Mouse (Mus musculus): Measurements from ENCODE around the gene Gm45140. TPM values are rescaled to one million over a fixed set of nuclear protein-coding genes. Genes with fewer than 3 reads are reported as not detected.

Gm45140 gene
- polyA plus RNA-seq, 2 experiments from 2014 or later: 2.5 to 3.6 TPM

Other genes starting within 250 kb of the Gm45140 start
- gene Prokr1, start 245.1 kb downstream of the Gm45140 start, polyA plus RNA-seq (2017; shearing (Covaris generic)): not detected
- 1 to 10 TPM; 4.0 to 4.7 TPM for gene Aplf, start 163.6 kb downstream of the Gm45140 start, polyA plus RNA-seq (2017; shearing (Covaris generic))
- under 1 TPM in 1 of 2 experiments, not detected in 1; 0.60 TPM for gene Efcc1, start 104.9 kb downstream of the Gm45140 start, polyA plus RNA-seq (2017; shearing (Covaris generic))
- not detected for gene Gp9, start 57.7 kb downstream of the Gm45140 start, polyA plus RNA-seq (2017; shearing (Covaris generic))
- 10 to 100 TPM in 1 of 2 experiments, 1 to 10 TPM in 1; 9.4 to 17.2 TPM for gene Rab43, start 23.6 kb downstream of the Gm45140 start, polyA plus RNA-seq (2017; shearing (Covaris generic))
- gene Isy1, start 3.0 kb upstream of the Gm45140 start, polyA plus RNA-seq (2017; shearing (Covaris generic)): 100 to 1,000 TPM in 1 of 2 experiments, 10 to 100 TPM in 1; 82.2 to 102 TPM
- gene Cnbp, start 15.3 kb upstream of the Gm45140 start, polyA plus RNA-seq (2017; shearing (Covaris generic)): 1,000 to 10,000 TPM; 1,007 to 1,067 TPM
- gene Copg1, start 52.0 kb upstream of the Gm45140 start, polyA plus RNA-seq (2017; shearing (Covaris generic)): 10 to 100 TPM; 62.2 to 64.2 TPM
- 10 to 100 TPM; 50.1 to 55.2 TPM for gene Hmces, start 78.1 kb upstream of the Gm45140 start, polyA plus RNA-seq (2017; shearing (Covaris generic))
- not detected for gene H1fx, start 145.8 kb upstream of the Gm45140 start, polyA plus RNA-seq (2017; shearing (Covaris generic))
- 100 to 1,000 TPM; 294 to 336 TPM for gene Rab7, start 209.5 kb upstream of the Gm45140 start, polyA plus RNA-seq (2017; shearing (Covaris generic))
- 100 to 1,000 TPM; 100 to 113 TPM for gene Rpn1, start 248.7 kb upstream of the Gm45140 start, polyA plus RNA-seq (2017; shearing (Covaris generic))